Mouse (Mus musculus) thymus, postnatal 25 days (tissue): ENCODE results near the gene Adh7.

Experiments used
- DNase-seq: peaks from one replicate; pipeline ENCODE4 v3.0.0; 2022

The Adh7 gene

GRCm38 (mm10) chr3:138217631-138218264 is at the start of gene Adh7:
Adh7 (plus strand) TSS chr3:138217760.
- DNase-seq = no peak

- DNase-seq = peak; percentile 20
Measured at GRCm38 (mm10) chr3:138173291-138173690, 44.3 kb upstream of the Adh7 start.

GRCm38 (mm10) chr3:138175551-138175950 is 42.0 kb upstream of the Adh7 start:
- DNase-seq = no peak

GRCm38 (mm10) chr3:138182019-138182418 is 35.5 kb upstream of the Adh7 start:
- DNase-seq = no peak

- no peak for DNase-seq
Measured at GRCm38 (mm10) chr3:138183371-138183770, 34.2 kb upstream of the Adh7 start.

GRCm38 (mm10) chr3:138185290-138185689 is 32.3 kb upstream of the Adh7 start:
- no peak for DNase-seq

GRCm38 (mm10) chr3:138185995-138186930 is 31.3 kb upstream of the Adh7 start:
- DNase-seq = no peak

GRCm38 (mm10) chr3:138192260-138192659 is 25.3 kb upstream of the Adh7 start:
- no peak for DNase-seq

- no peak for DNase-seq
Measured at GRCm38 (mm10) chr3:138193683-138194302, 23.8 kb upstream of the Adh7 start, which contains the start of gene 4930579F01Rik. 4930579F01Rik (minus strand) TSS chr3:138193825.

- no peak for DNase-seq
Measured at GRCm38 (mm10) chr3:138197093-138197492, 20.5 kb upstream of the Adh7 start.

GRCm38 (mm10) chr3:138197556-138197955 is 20.0 kb upstream of the Adh7 start:
- no peak for DNase-seq

GRCm38 (mm10) chr3:138197973-138198721 is 19.4 kb upstream of the Adh7 start:
- peak; percentile 78 for DNase-seq

GRCm38 (mm10) chr3:138198722-138199068 is 18.9 kb upstream of the Adh7 start:
- no peak for DNase-seq

GRCm38 (mm10) chr3:138208821-138209220 is 8.7 kb upstream of the Adh7 start:
- DNase-seq = no peak

- DNase-seq = no peak
Measured at GRCm38 (mm10) chr3:138210432-138211075, 7.0 kb upstream of the Adh7 start.

GRCm38 (mm10) chr3:138212431-138212951 is 5.1 kb upstream of the Adh7 start:
- DNase-seq = no peak

GRCm38 (mm10) chr3:138215395-138215989 is 2.1 kb upstream of the Adh7 start:
- no peak for DNase-seq

- no peak for DNase-seq
Measured at GRCm38 (mm10) chr3:138216091-138216490, 1.5 kb upstream of the Adh7 start.

GRCm38 (mm10) chr3:138221116-138221515 is 3.6 kb downstream of the Adh7 start:
- no peak for DNase-seq

GRCm38 (mm10) chr3:138222511-138222910 is 5.0 kb downstream of the Adh7 start:
- DNase-seq = no peak

- peak; percentile 51 for DNase-seq
Measured at GRCm38 (mm10) chr3:138222952-138223351, 5.4 kb downstream of the Adh7 start.
